Mouse (Mus musculus) lung, postnatal 0 days (tissue): ENCODE measurements at regions not wholly inside any gene's neighbourhood (a gene's known extent, or its start where the extent isn't known, plus 50 kb on each side); places are given as distances from the start of the nearest gene placed in this dataset.
A peak's percentile ranks its signal among the peaks of the same experiment; 100 is the strongest.

Source experiments
- CTCF ChIP-seq: IDR thresholded peaks from 2 replicates; pipeline ENCODE4 v1.5.1; 2016; ENCODE audit warnings: antibody characterized with exemption, mild to moderate bottlenecking
- EP300 ChIP-seq: IDR thresholded peaks from 2 replicates; pipeline ENCODE4 v1.6.1; 2016; ENCODE audit warnings: antibody characterized with exemption, mild to moderate bottlenecking, control low read depth

GRCm38 (mm10) chr14:29867311-29867710 is 100.8 kb upstream of the Selenok start:
- TF ChIP-seq CTCF (no peak), EP300 (peak; percentile 43; the same call in 1 of the 2 replicates)
